Mouse (Mus musculus) cerebellum, adult 2 months (tissue): ENCODE data around the gene Bahd1.

Source experiments
- CTCF ChIP-seq: fragments of 200-500 bp; IDR thresholded peaks from 2 replicates; pipeline ENCODE4 v1.5.1; 2011; ENCODE audit warnings: low read depth, mild to moderate bottlenecking, control low read depth, low read length, moderate library complexity, borderline replicate concordance; ENCODE audit not compliant: insufficient read depth
- POLR2A ChIP-seq: fragments of 200-500 bp; IDR thresholded peaks from 2 replicates; pipeline ENCODE4 v1.6.1; 2011; ENCODE audit warnings: low read length, control low read depth, borderline replicate concordance; ENCODE audit not compliant: insufficient read depth

DNA sequence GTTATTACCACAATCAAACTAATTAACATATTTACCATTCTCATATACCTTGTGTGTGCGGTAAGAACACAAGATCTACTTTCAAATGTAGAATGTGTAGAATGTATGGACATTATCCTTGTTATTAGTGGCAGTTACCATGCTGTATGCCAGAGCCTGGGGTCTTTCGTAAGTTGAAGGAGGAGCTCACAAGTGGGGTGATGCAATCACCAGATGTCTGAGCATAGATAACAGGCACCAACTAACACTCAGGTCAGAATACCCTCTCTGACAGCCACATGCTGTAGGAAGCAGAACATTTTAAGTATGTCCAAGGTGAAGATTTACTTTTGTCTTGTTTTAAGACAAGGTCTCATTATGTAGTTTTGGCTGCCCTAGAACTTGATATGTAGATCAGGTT, 60.2 kb downstream of the Bahd1 start:
- no peak for TF ChIP-seq POLR2A
- no peak for TF ChIP-seq CTCF
